Mouse (Mus musculus) heart, postnatal 0 days (tissue): ENCODE data around the gene Gm5114. TPM values are rescaled to one million over a fixed set of nuclear protein-coding genes. Genes with fewer than 3 reads are reported as not detected.

Experiments used
- ATAC-seq: fragments of 200-750 bp; cut with Nextera tagmentation; 2 replicates; pipeline ENCODE4 v1.8.0; 2017; ENCODE audit warnings: low read depth, moderate number of reproducible peaks, moderate library complexity; ENCODE audit not compliant: insufficient read depth
- DNase-seq: peaks from one replicate; pipeline ENCODE4 v3.0.0-alpha.2; 2016; ENCODE audit warnings: low spot score
- H3K27ac ChIP-seq: fragments of 300-500 bp; sonication (generic); 2 replicates; pipeline ENCODE4 v1.5.1; 2014; ENCODE audit warnings: low read depth, mild to moderate bottlenecking
- H3K27me3 ChIP-seq: fragments of 300-500 bp; sonication (generic); 2 replicates; pipeline ENCODE4 v1.6.1; 2014; ENCODE audit warnings: low read length, mixed read lengths; ENCODE audit not compliant: control insufficient read depth, insufficient read depth
- H3K36me3 ChIP-seq: fragments of 300-500 bp; sonication (generic); replicated peaks from 2 replicates; pipeline ENCODE4 v1.6.1; 2014; ENCODE audit warnings: low read length, mixed read lengths; ENCODE audit not compliant: control insufficient read depth, insufficient read depth
- H3K4me1 ChIP-seq: fragments of 300-500 bp; sonication (generic); 2 replicates; pipeline ENCODE4 v1.6.1; 2014; ENCODE audit warnings: antibody characterized with exemption; ENCODE audit not compliant: control insufficient read depth, insufficient read depth
- H3K4me2 ChIP-seq: fragments of 300-500 bp; sonication (generic); 2 replicates; pipeline ENCODE4 v1.6.1; 2014; ENCODE audit warnings: low read depth, mild to moderate bottlenecking, low read length, moderate library complexity
- H3K4me3 ChIP-seq: fragments of 300-500 bp; sonication (generic); 2 replicates; pipeline ENCODE4 v1.5.1; 2014; ENCODE audit warnings: low read depth, low read length
- H3K9ac ChIP-seq: fragments of 300-500 bp; sonication (generic); replicated peaks from 2 replicates; pipeline ENCODE4 v1.6.1; 2014; ENCODE audit warnings: low read depth, low read length, mixed read lengths
- H3K9me3 ChIP-seq: fragments of 300-500 bp; sonication (generic); replicated peaks from 2 replicates; pipeline ENCODE4 v1.6.1; 2016; ENCODE audit warnings: low read length; ENCODE audit not compliant: control insufficient read depth
- CTCF ChIP-seq: IDR thresholded peaks from 2 replicates; pipeline ENCODE4 v1.5.1; 2016; ENCODE audit warnings: antibody characterized with exemption, control low read depth, low read depth
- EP300 ChIP-seq: IDR thresholded peaks from 2 replicates; pipeline ENCODE4 v1.6.1; 2016; ENCODE audit warnings: antibody characterized with exemption, low read depth
- whole genome bisulfite sequencing: fragments of 180-500 bp; shearing (Covaris S2); extraction: QIAGEN DNeasy Blood & Tissue Kit; methylation state at CpG from one replicate; pipeline ENCODE4 v1.1.7; 2014; 5-methylcytosine and 5-hydroxymethylcytosine counted together
- microRNA-seq: library from miRNA; unstranded; fragments of <30 nt; microRNA quantifications from one replicate; pipeline ENCODE4, GENCODE M21; 2016
- polyA plus RNA-seq: library from polyadenylated mRNA; unstranded; fragments of >200 nt; fragmentation: Nextera tagmentation; extraction: Ambion mirVana; gene quantifications from 2 replicates; pipeline ENCODE4 v1.2.1, GENCODE M21; 2015
- total RNA-seq: library from RNA; depleted of rRNA; stranded (reverse); fragments of >200 nt; gene quantifications from 2 replicates; pipeline ENCODE4 v1.2.3, GENCODE M21; 2014; ENCODE audit warnings: low replicate concordance; rRNA removed

Gene Gm5114
- total and polyA plus RNA-seq, 2 experiments from 2014 or later: not detected

GRCm38 (mm10) chr7:39440362-39440761, 27.4 kb upstream of the Gm5114 start:
- ATAC-seq (no peak), DNase-seq (no peak)
- 70% methylated on average over 4 of the region's 4 CpGs for WGBS
- H3K9ac ChIP-seq: no peak overlapping the region
- no peak overlapping the region for H3K27ac ChIP-seq
- no peaks in the 10 kb centered on the region for H3K4me1 ChIP-seq
- H3K9me3 ChIP-seq: peaks cover 2% of the 10 kb centered on the region; the same call in 1 of the 2 replicates
- H3K4me3 ChIP-seq: no peak overlapping the region
- TF ChIP-seq EP300 (no peak), CTCF (no peak)
- no peaks in the 10 kb centered on the region for H3K36me3 ChIP-seq
- H3K4me2 ChIP-seq: no peak overlapping the region
- no peaks in the 10 kb centered on the region for H3K27me3 ChIP-seq

Small RNA genes lying within 50 kb of the gene (microRNA-seq; reads per million reads assigned to microRNA genes)
- gene Gm27437: not detected

Other genes starting within 250 kb of the Gm5114 start
- gene Zfp619, start 104.6 kb upstream of the Gm5114 start, total RNA-seq: 1.9 and 4.1 TPM in 2 replicates
- 0.70 and 0.72 TPM in 2 replicates for gene Zfp619, start 104.6 kb upstream of the Gm5114 start, polyA plus RNA-seq